Mouse (Mus musculus): Measurements from ENCODE around the gene Nipsnap2. TPM values are rescaled to one million over a fixed set of nuclear protein-coding genes. Genes with fewer than 3 reads are reported as not detected.
"Not testable (repeated sequence)": the region's sequence is repeated elsewhere in the genome, so short reads cannot be mapped to it uniquely, and the experiment has no call there.

Gene Nipsnap2
- polyA plus RNA-seq, 1 experiment from 2014 or later: 419 TPM

DNA sequence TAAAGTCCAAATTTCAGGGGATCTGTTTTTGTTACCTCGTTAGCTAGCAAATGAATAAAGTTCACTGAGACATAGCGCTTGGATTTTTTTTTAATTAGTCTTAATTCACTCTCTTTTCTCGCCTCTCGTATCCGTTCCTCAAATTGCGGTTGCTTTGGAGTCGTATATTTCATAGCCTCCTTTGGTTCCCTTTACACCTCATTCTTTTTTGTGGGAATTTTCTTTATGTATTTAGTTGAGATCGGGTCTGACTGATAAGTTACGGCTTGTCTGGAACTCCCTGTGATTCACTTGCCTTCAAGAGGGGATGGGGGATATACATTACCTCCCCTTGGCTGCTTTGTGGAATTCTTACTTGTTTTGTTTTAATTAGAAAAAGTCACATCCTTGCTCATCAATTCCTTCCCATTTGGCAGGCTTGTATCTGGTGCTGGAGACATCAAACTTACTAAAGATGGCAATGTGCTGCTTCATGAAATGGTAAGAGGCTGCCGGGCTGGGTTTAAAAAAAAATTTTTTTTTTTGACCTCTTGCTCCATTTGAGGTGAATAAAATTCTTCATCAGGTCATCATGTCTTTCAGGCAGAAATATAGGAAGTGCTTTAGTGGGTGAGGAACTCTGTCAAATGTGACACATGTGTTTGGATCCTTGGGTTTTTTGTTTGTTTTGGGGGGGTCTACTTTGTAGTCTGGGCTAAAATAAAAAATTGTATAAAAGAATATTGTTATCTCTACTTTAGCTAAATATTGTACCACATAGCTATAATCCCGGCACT is 63.1 kb downstream of the Nipsnap2 start:
- H3K27ac ChIP-seq (ENCODE audit: low read length): peak overlapping the region; percentile 84
- H3K36me3 ChIP-seq (ENCODE audit: control insufficient read depth, insufficient read depth): peaks cover 36% of the 10 kb centered on the region
- peak overlapping the region; percentile 94 for H3K4me2 ChIP-seq (ENCODE audit: low read depth, low read length)
- H3K4me1 ChIP-seq (ENCODE audit: control insufficient read depth, insufficient read depth, low read length): peaks cover 9% of the 10 kb centered on the region
- no peak for ATAC-seq (replicated peaks; ENCODE audit: extremely low read depth, insufficient read depth, low FRiP score)
- no peaks in the 10 kb centered on the region for H3K27me3 ChIP-seq (ENCODE audit: control insufficient read depth, insufficient read depth, low read length)
- WGBS: 11% methylated on average over 11 of the region's 11 CpGs
- H3K9me3 ChIP-seq (replicated peaks; ENCODE audit: control insufficient read depth, low read length): no peaks in the 10 kb centered on the region
- H3K9ac ChIP-seq (ENCODE audit: low read length): peak overlapping the region; percentile 99
- peak overlapping the region; percentile 98 for H3K4me3 ChIP-seq (ENCODE audit: low read length)

DNA sequence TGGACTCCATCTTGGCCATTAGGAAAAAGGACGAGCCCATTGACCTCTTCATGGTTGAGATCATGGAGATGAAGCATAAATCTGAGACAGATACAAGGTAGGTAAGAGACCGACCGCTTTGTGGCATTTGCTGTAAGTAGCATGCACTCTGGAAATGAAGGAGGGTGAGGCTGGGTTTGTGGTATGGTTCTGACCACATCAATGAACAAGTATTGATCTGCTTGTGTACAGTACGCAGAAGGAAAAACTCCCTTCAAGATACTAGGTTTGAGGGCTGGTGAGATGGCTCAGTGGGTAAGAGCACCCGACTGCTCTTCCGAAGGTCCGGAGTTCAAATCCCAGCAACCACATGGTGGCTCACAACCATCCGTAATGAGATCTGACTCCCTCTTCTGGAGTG is 65.7 kb downstream of the Nipsnap2 start:
- not testable (repeated sequence) for H3K4me2 ChIP-seq (ENCODE audit: low read depth, low read length); H3K9me3 ChIP-seq (replicated peaks; ENCODE audit: control insufficient read depth, low read length); ATAC-seq (replicated peaks; ENCODE audit: extremely low read depth, insufficient read depth, low FRiP score); H3K27me3 ChIP-seq (ENCODE audit: control insufficient read depth, insufficient read depth, low read length); H3K9ac ChIP-seq (ENCODE audit: low read length); H3K4me1 ChIP-seq (ENCODE audit: control insufficient read depth, insufficient read depth, low read length); H3K27ac ChIP-seq (ENCODE audit: low read length); H3K4me3 ChIP-seq (ENCODE audit: low read length)
- peaks cover 49% of the 10 kb centered on the region for H3K36me3 ChIP-seq (ENCODE audit: control insufficient read depth, insufficient read depth)
- WGBS: 94% methylated on average over 7 of the region's 8 CpGs

Other genes starting within 250 kb of the Nipsnap2 start
- gene Sfswap, start 223.8 kb upstream of the Nipsnap2 start, polyA plus RNA-seq (2015; fragmentation: Nextera tagmentation; extraction: Ambion mirVana): 22.4 and 24.4 TPM in 2 replicates
- gene Mmp17, start 140.9 kb upstream of the Nipsnap2 start, polyA plus RNA-seq (2015; fragmentation: Nextera tagmentation; extraction: Ambion mirVana): 1.3 and 1.5 TPM in 2 replicates
- gene Zfp11, start 55.0 kb upstream of the Nipsnap2 start, polyA plus RNA-seq (2015; fragmentation: Nextera tagmentation; extraction: Ambion mirVana): 4.4 and 4.6 TPM in 2 replicates
- gene Sept14, start 16.6 kb upstream of the Nipsnap2 start, polyA plus RNA-seq (2015; fragmentation: Nextera tagmentation; extraction: Ambion mirVana): not detected in 2 replicates
- 152 and 161 TPM in 2 replicates for gene Mrps17, start 9.6 kb upstream of the Nipsnap2 start, polyA plus RNA-seq (2015; fragmentation: Nextera tagmentation; extraction: Ambion mirVana)
- gene Psph, start 62.4 kb downstream of the Nipsnap2 start, polyA plus RNA-seq (2015; fragmentation: Nextera tagmentation; extraction: Ambion mirVana): 27.7 and 33.4 TPM in 2 replicates
- 16.3 and 21.4 TPM in 2 replicates for gene Sumf2, start 121.9 kb downstream of the Nipsnap2 start, polyA plus RNA-seq (2015; fragmentation: Nextera tagmentation; extraction: Ambion mirVana)
- 1,037 and 1,041 TPM in 2 replicates for gene Chchd2, start 162.4 kb downstream of the Nipsnap2 start, polyA plus RNA-seq (2015; fragmentation: Nextera tagmentation; extraction: Ambion mirVana)
- 2.3 TPM in 2 replicates for gene Zbed5, start 170.7 kb downstream of the Nipsnap2 start, polyA plus RNA-seq (2015; fragmentation: Nextera tagmentation; extraction: Ambion mirVana)
- 1.9 and 2.2 TPM in 2 replicates for gene Phkg1, start 173.5 kb downstream of the Nipsnap2 start, polyA plus RNA-seq (2015; fragmentation: Nextera tagmentation; extraction: Ambion mirVana)
- 1.7 and 2.3 TPM in 2 replicates for gene Nupr1l, start 183.5 kb downstream of the Nipsnap2 start, polyA plus RNA-seq (2015; fragmentation: Nextera tagmentation; extraction: Ambion mirVana)
- 13.3 TPM in 2 replicates for gene Vkorc1l1, start 216.9 kb downstream of the Nipsnap2 start, polyA plus RNA-seq (2015; fragmentation: Nextera tagmentation; extraction: Ambion mirVana)

All from heart, embryonic 16.5 days (tissue).